Mouse (Mus musculus): ENCODE results near the gene Aox1. TPM values are rescaled to one million over a fixed set of nuclear protein-coding genes. Genes with fewer than 3 reads are reported as not detected.
"Not testable (repeated sequence)": the region's sequence is repeated elsewhere in the genome, so short reads cannot be mapped to it uniquely, and the experiment has no call there.

The Aox1 gene
- total and polyA plus RNA-seq, 3 experiments, result 0.04 to 0.24 TPM; not detected in 1

- no peak overlapping the region for H3K27ac ChIP-seq (ENCODE audit: control insufficient read depth, low read depth, low read length)
- peaks cover 19% of the 10 kb centered on the region for H3K79me2 ChIP-seq (ENCODE audit: control insufficient read depth, insufficient read depth, low read length, poor library complexity)
- H3K27me3 ChIP-seq (ENCODE audit: control insufficient read depth in 1 of 2, insufficient read depth in 2 of 2, low read length in 2 of 2), result no peaks in the 10 kb centered on the region
- H3K4me3 ChIP-seq (ENCODE audit: control insufficient read depth in 1 of 2, insufficient read depth in 1 of 2, low read depth in 2 of 2, low read length in 2 of 2), result no peak overlapping the region
- H3K36me3 ChIP-seq (ENCODE audit: control insufficient read depth in 1 of 2, insufficient read depth in 2 of 2, low read length in 2 of 2), result peaks cover 5 to 15% of the 10 kb centered on the region in 2 experiments
- no peaks in the 10 kb centered on the region for H3K9me3 ChIP-seq (replicated peaks; ENCODE audit: insufficient read depth, low read length)
- peaks cover 2 to 6% of the 10 kb centered on the region in 2 experiments; a peak in 2 of 4 replicates for H3K4me1 ChIP-seq (ENCODE audit: control insufficient read depth in 1 of 2, insufficient read depth in 2 of 2, low read length in 2 of 2)
- no peak overlapping the region for H3K9ac ChIP-seq (ENCODE audit: control insufficient read depth, low read depth, low read length, poor library complexity, severe bottlenecking)
- TF ChIP-seq POLR2A (IDR thresholded peaks at IDR 0.05; ENCODE audit: control insufficient read depth in 1 of 2, insufficient read depth in 1 of 2, low read depth in 1 of 2, low read length in 2 of 2, poor library complexity in 1 of 2) (no peak), POLR2AphosphoS2 (IDR thresholded peaks at IDR 0.05; ENCODE audit: low read length) (no peak), MYB (IDR thresholded peaks at IDR 0.05; ENCODE audit: low read depth, low read length) (no peak), MYC (IDR thresholded peaks at IDR 0.05; ENCODE audit: low read depth, low read length) (no peak), UBTF (IDR thresholded peaks at IDR 0.05; ENCODE audit: borderline replicate concordance, insufficient read depth, low read depth, low read length) (no peak), GABPA (IDR thresholded peaks at IDR 0.05; ENCODE audit: low read depth, low read length) (no peak), CTCF (IDR thresholded peaks at IDR 0.05 in 2 of 3, conservative IDR thresholded peaks at IDR 0.05 in 1 of 3; ENCODE audit: control insufficient read depth in 1 of 3, insufficient read depth in 1 of 3, low read depth in 2 of 3, low read length in 3 of 3, poor library complexity in 1 of 3, severe bottlenecking in 1 of 3) (no peak), NELFE (IDR thresholded peaks at IDR 0.05; ENCODE audit: low read depth, low read length) (no peak), ZNF384 (IDR thresholded peaks at IDR 0.05; ENCODE audit: low read depth, low read length) (no peak), TBP (IDR thresholded peaks at IDR 0.05; ENCODE audit: low read depth, low read length) (no peak), TCF12 (IDR thresholded peaks at IDR 0.05; ENCODE audit: low read depth, low read length) (no peak), EP300 (IDR thresholded peaks at IDR 0.05; ENCODE audit: low read depth in 1 of 2, low read length in 2 of 2) (no peak), BHLHE40 (IDR thresholded peaks at IDR 0.05; ENCODE audit: borderline replicate concordance, low read depth, low read length) (no peak), GATA1 (IDR thresholded peaks at IDR 0.05; ENCODE audit: low read depth, low read length) (no peak), USF2 (IDR thresholded peaks at IDR 0.05; ENCODE audit: borderline replicate concordance in 1 of 2, insufficient read depth in 1 of 2, low read depth in 1 of 2, low read length in 2 of 2) (no peak)
- no peak for DNase-seq (ENCODE audit: low read depth, low spot score)
These were observed 31.6 kb upstream of the Aox1 start for GRCm38 (mm10) chr1:57998146-57998545.

- H3K79me2 ChIP-seq (ENCODE audit: control insufficient read depth, insufficient read depth, low read length, poor library complexity); H3K9ac ChIP-seq (ENCODE audit: control insufficient read depth, low read depth, low read length, poor library complexity, severe bottlenecking); H3K9me3 ChIP-seq (replicated peaks; ENCODE audit: insufficient read depth, low read length); H3K4me3 ChIP-seq (ENCODE audit: control insufficient read depth in 1 of 2, insufficient read depth in 1 of 2, low read depth in 2 of 2, low read length in 2 of 2); H3K4me1 ChIP-seq (ENCODE audit: control insufficient read depth in 1 of 2, insufficient read depth in 2 of 2, low read length in 2 of 2); H3K36me3 ChIP-seq (ENCODE audit: control insufficient read depth in 1 of 2, insufficient read depth in 2 of 2, low read length in 2 of 2); H3K27me3 ChIP-seq (ENCODE audit: control insufficient read depth in 1 of 2, insufficient read depth in 2 of 2, low read length in 2 of 2); DNase-seq (ENCODE audit: low read depth, low spot score); H3K27ac ChIP-seq (ENCODE audit: control insufficient read depth, low read depth, low read length): not testable (repeated sequence)
These were observed 23.3 kb upstream of the Aox1 start for GRCm38 (mm10) chr1:58006388-58006787.

DNA sequence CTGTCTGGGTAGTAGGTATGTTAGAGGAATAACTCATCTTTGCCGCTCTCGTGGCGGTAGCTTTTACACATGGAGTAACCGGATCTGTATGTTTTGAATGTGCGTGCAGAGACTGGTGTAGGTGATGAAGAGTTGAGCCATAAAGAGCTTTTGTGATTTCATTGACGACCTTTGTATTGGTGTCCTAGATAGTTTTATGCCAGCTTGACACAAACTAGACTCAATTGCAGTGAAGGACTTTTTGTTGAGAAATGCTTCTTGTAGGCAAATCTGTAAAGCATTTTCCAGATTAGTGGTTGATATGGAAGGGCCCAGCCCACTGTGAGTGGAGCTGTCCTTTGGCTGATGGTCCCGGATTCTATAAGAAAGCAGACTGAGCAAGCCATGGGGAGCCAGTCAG lies 10.9 kb upstream of the Aox1 start, which contains the start of gene Kctd18:
TSS of gene Kctd18 (minus strand) at position 101 of the 400 bp plus-strand sequence.
- Histone ChIP-seq H3K4me1 (ENCODE audit: control insufficient read depth in 1 of 2, insufficient read depth in 2 of 2, low read length in 2 of 2) (no peaks in the 10 kb centered on the region), H3K9me3 (replicated peaks; ENCODE audit: insufficient read depth, low read length) (no peaks in the 10 kb centered on the region), H3K27ac (ENCODE audit: control insufficient read depth, low read depth, low read length) (no peak within 1 kb of the TSS), H3K27me3 (ENCODE audit: control insufficient read depth in 1 of 2, insufficient read depth in 2 of 2, low read length in 2 of 2) (no peaks in the 10 kb centered on the region), H3K9ac (ENCODE audit: control insufficient read depth, low read depth, low read length, poor library complexity, severe bottlenecking) (no peak within 1 kb of the TSS), H3K36me3 (ENCODE audit: control insufficient read depth in 1 of 2, insufficient read depth in 2 of 2, low read length in 2 of 2) (peaks cover 0 to 50% of the 10 kb centered on the region in 2 experiments; a peak in 2 of 4 replicates), H3K79me2 (ENCODE audit: control insufficient read depth, insufficient read depth, low read length, poor library complexity) (no peaks in the 10 kb centered on the region), H3K4me3 (ENCODE audit: control insufficient read depth in 1 of 2, insufficient read depth in 1 of 2, low read depth in 2 of 2, low read length in 2 of 2) (no peak within 1 kb of the TSS)
- no peak for DNase-seq (ENCODE audit: low read depth, low spot score)
- no peak for TF ChIP-seq TCF12 (IDR thresholded peaks at IDR 0.05; ENCODE audit: low read depth, low read length)
- TF ChIP-seq CTCF (IDR thresholded peaks at IDR 0.05 in 2 of 3, conservative IDR thresholded peaks at IDR 0.05 in 1 of 3; ENCODE audit: control insufficient read depth in 1 of 3, insufficient read depth in 1 of 3, low read depth in 2 of 3, low read length in 3 of 3, poor library complexity in 1 of 3, severe bottlenecking in 1 of 3), result no peak
- no peak for TF ChIP-seq ZNF384 (IDR thresholded peaks at IDR 0.05; ENCODE audit: low read depth, low read length)
- no peak for TF ChIP-seq TBP (IDR thresholded peaks at IDR 0.05; ENCODE audit: low read depth, low read length)
- TF ChIP-seq MAZ (IDR thresholded peaks at IDR 0.05; ENCODE audit: low read depth, low read length), result no peak
- TF ChIP-seq GATA1 (IDR thresholded peaks at IDR 0.05; ENCODE audit: low read depth, low read length), result no peak
- TF ChIP-seq MYC (IDR thresholded peaks at IDR 0.05; ENCODE audit: low read depth, low read length), result no peak
